Mouse (Mus musculus): ENCODE data around the gene Lrch3. TPM values are rescaled to one million over a fixed set of nuclear protein-coding genes. Genes with fewer than 3 reads are reported as not detected.
"Not testable (repeated sequence)": the region's sequence is repeated elsewhere in the genome, so short reads cannot be mapped to it uniquely, and the experiment has no call there.

The Lrch3 gene
- polyA plus RNA-seq, 1 experiment = 9.0 TPM

DNA sequence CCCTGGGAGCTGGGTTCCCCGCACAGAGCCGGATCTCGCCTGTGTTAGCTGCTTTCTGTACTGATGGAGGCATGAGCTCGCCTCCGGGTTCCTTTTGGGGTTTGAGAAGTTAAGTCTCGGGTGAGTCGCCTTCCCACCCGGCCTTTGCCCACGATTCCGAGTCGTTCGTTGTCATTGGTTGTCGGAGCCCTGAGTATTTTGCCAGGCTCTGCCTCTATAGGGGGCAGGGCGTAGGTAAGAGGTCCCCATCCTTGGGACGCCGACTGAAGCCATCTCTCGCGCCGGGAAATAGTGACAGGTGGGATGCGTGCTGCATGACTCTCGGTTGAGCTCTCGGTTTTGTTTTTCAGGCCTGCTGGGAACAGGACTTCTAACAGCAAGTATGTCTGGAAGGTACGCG lies 142.9 kb downstream of the Lrch3 start:
- Histone ChIP-seq H3K79me2 (ENCODE audit: control insufficient read depth, insufficient read depth) (peaks cover 32% of the 10 kb centered on the region), H3K4me2 (ENCODE audit: low read depth) (peak overlapping the region; percentile 94), H3K4me3 (peak overlapping the region; percentile 90), H3ac (ENCODE audit: control insufficient read depth, insufficient read length) (peak overlapping the region; percentile 70), H3K27me3 (ENCODE audit: control insufficient read depth, insufficient read depth, insufficient read length) (no peaks in the 10 kb centered on the region), H3K36me3 (ENCODE audit: control insufficient read depth, insufficient read depth) (peaks cover 27% of the 10 kb centered on the region)
- peak in 1 of 3 experiments; percentile 19 for TF ChIP-seq MYOD1 (IDR thresholded peaks at IDR 0.05; ENCODE audit: control insufficient read depth in 1 of 3, insufficient read length in 2 of 3, low read depth in 2 of 3)
- TF ChIP-seq CEBPB (IDR thresholded peaks at IDR 0.05; ENCODE audit: insufficient read depth, poor library complexity, severe bottlenecking) = no peak

GRCm38 (mm10) chr16:33058033-33058432 lies 144.1 kb downstream of the Lrch3 start:
- H3K27me3 ChIP-seq (ENCODE audit: control insufficient read depth, insufficient read depth, insufficient read length) = no peaks in the 10 kb centered on the region
- H3ac ChIP-seq (ENCODE audit: control insufficient read depth, insufficient read length) = no peak overlapping the region
- TF ChIP-seq MYOG (IDR thresholded peaks at IDR 0.05; ENCODE audit: control insufficient read depth in 1 of 3, insufficient read depth in 1 of 3, insufficient read length in 2 of 3, low read depth in 2 of 3) = no peak
- no peak for TF ChIP-seq POLR2AphosphoS2 (IDR thresholded peaks at IDR 0.05; ENCODE audit: insufficient read length, low read depth)
- no peak for TF ChIP-seq MAX (IDR thresholded peaks at IDR 0.05; ENCODE audit: low read depth)
- TF ChIP-seq TCF12 (IDR thresholded peaks at IDR 0.05; ENCODE audit: insufficient read depth, poor library complexity, severe bottlenecking) = no peak
- no peak for TF ChIP-seq SRF (IDR thresholded peaks at IDR 0.05; ENCODE audit: control insufficient read depth, insufficient read length, low read depth)
- TF ChIP-seq USF1 (IDR thresholded peaks at IDR 0.05; ENCODE audit: low read depth) = no peak
- no peak for TF ChIP-seq TCF3 (IDR thresholded peaks at IDR 0.05; ENCODE audit: insufficient read length, low read depth)
- TF ChIP-seq POLR2A (IDR thresholded peaks at IDR 0.05; ENCODE audit: insufficient read length, low read depth) = no peak
- H3K4me2 ChIP-seq (ENCODE audit: low read depth) = peak overlapping the region; percentile 94
- H3K36me3 ChIP-seq (ENCODE audit: control insufficient read depth, insufficient read depth) = peaks cover 27% of the 10 kb centered on the region
- peaks cover 32% of the 10 kb centered on the region for H3K79me2 ChIP-seq (ENCODE audit: control insufficient read depth, insufficient read depth)
- H3K4me3 ChIP-seq = peak overlapping the region; percentile 90

GRCm38 (mm10) chr16:33058656-33059055 lies 144.8 kb downstream of the Lrch3 start:
- not testable (repeated sequence) for H3K27me3 ChIP-seq (ENCODE audit: control insufficient read depth, insufficient read depth, insufficient read length); H3ac ChIP-seq (ENCODE audit: control insufficient read depth, insufficient read length)
- H3K36me3 ChIP-seq (ENCODE audit: control insufficient read depth, insufficient read depth) = peaks cover 27% of the 10 kb centered on the region
- peak overlapping the region; percentile 90 for H3K4me3 ChIP-seq
- peaks cover 32% of the 10 kb centered on the region for H3K79me2 ChIP-seq (ENCODE audit: control insufficient read depth, insufficient read depth)
- H3K4me2 ChIP-seq (ENCODE audit: low read depth) = peak overlapping the region; percentile 94

- Histone ChIP-seq H3ac (ENCODE audit: control insufficient read depth, insufficient read length) (no peak overlapping the region), H3K27me3 (ENCODE audit: control insufficient read depth, insufficient read depth, insufficient read length) (no peaks in the 10 kb centered on the region), H3K36me3 (ENCODE audit: control insufficient read depth, insufficient read depth) (peaks cover 27% of the 10 kb centered on the region), H3K4me3 (no peak overlapping the region), H3K79me2 (ENCODE audit: control insufficient read depth, insufficient read depth) (peaks cover 32% of the 10 kb centered on the region), H3K4me2 (ENCODE audit: low read depth) (no peak overlapping the region)
- TF ChIP-seq TCF3 (IDR thresholded peaks at IDR 0.05; ENCODE audit: insufficient read length, low read depth) = no peak
- TF ChIP-seq REST (IDR thresholded peaks at IDR 0.05; ENCODE audit: insufficient read depth, insufficient read length) = no peak
- TF ChIP-seq USF1 (IDR thresholded peaks at IDR 0.05; ENCODE audit: low read depth) = no peak
These were observed 145.6 kb downstream of the Lrch3 start for GRCm38 (mm10) chr16:33059471-33059870.

DNA sequence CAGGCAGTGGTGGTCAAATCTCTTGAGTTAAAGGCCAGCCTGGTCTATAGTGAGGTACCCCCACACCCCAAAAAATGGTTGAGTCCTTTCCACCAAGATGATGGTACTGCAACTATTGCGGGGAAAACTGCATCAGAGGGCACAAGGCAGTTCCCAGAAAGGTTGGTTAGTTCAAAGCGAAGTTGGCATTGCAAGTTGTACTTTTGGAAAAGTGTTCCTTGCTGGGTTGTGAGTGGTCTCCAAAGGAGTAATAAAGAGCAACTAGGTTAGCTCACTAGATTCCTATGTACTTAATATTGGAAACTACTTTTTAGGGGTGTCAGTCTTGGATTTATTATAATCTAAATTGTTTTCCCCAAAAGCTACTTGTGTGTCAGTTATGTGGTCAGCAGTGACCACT lies 147.0 kb downstream of the Lrch3 start:
- Histone ChIP-seq H3K36me3 (ENCODE audit: control insufficient read depth, insufficient read depth) (peaks cover 27% of the 10 kb centered on the region), H3K4me2 (ENCODE audit: low read depth) (no peak overlapping the region), H3K4me3 (no peak overlapping the region), H3K27me3 (ENCODE audit: control insufficient read depth, insufficient read depth, insufficient read length) (no peaks in the 10 kb centered on the region), H3K79me2 (ENCODE audit: control insufficient read depth, insufficient read depth) (peaks cover 32% of the 10 kb centered on the region), H3ac (ENCODE audit: control insufficient read depth, insufficient read length) (no peak overlapping the region)
- peak; percentile 33 for TF ChIP-seq POLR2AphosphoS2 (IDR thresholded peaks at IDR 0.05; ENCODE audit: insufficient read length, low read depth)
- no peak for TF ChIP-seq E2F4 (IDR thresholded peaks at IDR 0.05; ENCODE audit: insufficient read depth)

DNA sequence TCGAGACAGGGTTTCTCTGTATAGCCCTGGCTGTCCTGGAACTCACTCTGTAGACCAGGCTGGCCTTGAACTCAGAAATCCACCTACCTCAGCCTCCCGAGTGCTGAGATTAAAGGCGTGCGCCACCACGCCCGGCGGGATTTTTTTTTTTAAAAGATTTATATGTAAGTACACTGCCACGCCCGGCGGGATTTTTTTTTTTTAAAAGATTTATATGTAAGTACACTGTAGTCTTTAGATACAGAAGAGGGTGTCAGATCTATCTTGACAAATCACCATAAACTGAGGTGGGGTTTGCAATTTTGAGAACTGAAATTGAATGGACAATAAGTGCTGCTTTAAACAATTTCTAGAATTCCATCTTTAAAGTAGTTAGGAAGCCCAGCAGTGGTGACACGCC lies 147.5 kb downstream of the Lrch3 start:
- Histone ChIP-seq H3K79me2 (ENCODE audit: control insufficient read depth, insufficient read depth) (peaks cover 31% of the 10 kb centered on the region), H3K36me3 (ENCODE audit: control insufficient read depth, insufficient read depth) (peaks cover 27% of the 10 kb centered on the region), H3K4me2 (ENCODE audit: low read depth) (peak overlapping the region; percentile 82), H3K4me3 (peak overlapping the region; percentile 25), H3K27me3 (ENCODE audit: control insufficient read depth, insufficient read depth, insufficient read length) (no peaks in the 10 kb centered on the region), H3ac (ENCODE audit: control insufficient read depth, insufficient read length) (no peak overlapping the region)
- TF ChIP-seq CEBPB (IDR thresholded peaks at IDR 0.05; ENCODE audit: insufficient read depth, poor library complexity, severe bottlenecking) (no peak), POLR2A (IDR thresholded peaks at IDR 0.05; ENCODE audit: insufficient read length, low read depth) (no peak)
